Mouse (Mus musculus) spleen, adult 12 weeks (tissue): ENCODE measurements around the gene Crim1.

Experiments used
- DNase-seq: peaks from one replicate; pipeline ENCODE4 v3.0.0; 2022; ENCODE audit warnings: low spot score

The Crim1 gene

GRCm38 (mm10) chr17:78209646-78210045, 9.6 kb downstream of the Crim1 start:
- DNase-seq = no peak

- no peak for DNase-seq
Measured at GRCm38 (mm10) chr17:78211881-78212280, 11.8 kb downstream of the Crim1 start.

- DNase-seq = no peak
Measured at GRCm38 (mm10) chr17:78213128-78213527, 13.1 kb downstream of the Crim1 start.

GRCm38 (mm10) chr17:78216526-78216925, 16.5 kb downstream of the Crim1 start:
- DNase-seq = no peak

- no peak for DNase-seq
Measured at GRCm38 (mm10) chr17:78217406-78217805, 17.4 kb downstream of the Crim1 start.

- no peak for DNase-seq
Measured at GRCm38 (mm10) chr17:78218506-78219232, 18.6 kb downstream of the Crim1 start.

GRCm38 (mm10) chr17:78221007-78221642, 21.1 kb downstream of the Crim1 start:
- no peak for DNase-seq

- no peak for DNase-seq
Measured at GRCm38 (mm10) chr17:78221860-78222259, 21.8 kb downstream of the Crim1 start.

- DNase-seq = no peak
Measured at GRCm38 (mm10) chr17:78223988-78224387, 23.9 kb downstream of the Crim1 start.

GRCm38 (mm10) chr17:78225547-78225946, 25.5 kb downstream of the Crim1 start:
- no peak for DNase-seq

GRCm38 (mm10) chr17:78227211-78227610, 27.2 kb downstream of the Crim1 start:
- no peak for DNase-seq

GRCm38 (mm10) chr17:78231567-78231966, 31.5 kb downstream of the Crim1 start:
- no peak for DNase-seq

- no peak for DNase-seq
Measured at GRCm38 (mm10) chr17:78232703-78233102, 32.7 kb downstream of the Crim1 start.

GRCm38 (mm10) chr17:78233873-78234272, 33.8 kb downstream of the Crim1 start:
- no peak for DNase-seq

GRCm38 (mm10) chr17:78236126-78236525, 36.1 kb downstream of the Crim1 start:
- no peak for DNase-seq

- DNase-seq = no peak
Measured at GRCm38 (mm10) chr17:78237954-78238353, 37.9 kb downstream of the Crim1 start.

- no peak for DNase-seq
Measured at GRCm38 (mm10) chr17:78240161-78240560, 40.1 kb downstream of the Crim1 start.

GRCm38 (mm10) chr17:78241238-78241637, 41.2 kb downstream of the Crim1 start:
- DNase-seq = no peak

- DNase-seq = no peak
Measured at GRCm38 (mm10) chr17:78244752-78245151, 44.7 kb downstream of the Crim1 start.

GRCm38 (mm10) chr17:78245444-78245843, 45.4 kb downstream of the Crim1 start:
- DNase-seq = no peak

GRCm38 (mm10) chr17:78246634-78247383, 46.8 kb downstream of the Crim1 start:
- no peak for DNase-seq

- no peak for DNase-seq
Measured at GRCm38 (mm10) chr17:78248197-78248596, 48.1 kb downstream of the Crim1 start.

GRCm38 (mm10) chr17:78248943-78249342, 48.9 kb downstream of the Crim1 start:
- DNase-seq = no peak
